Comparison of ENCODE assay signal across 10 mouse cellular contexts in the genomic region with DNA sequence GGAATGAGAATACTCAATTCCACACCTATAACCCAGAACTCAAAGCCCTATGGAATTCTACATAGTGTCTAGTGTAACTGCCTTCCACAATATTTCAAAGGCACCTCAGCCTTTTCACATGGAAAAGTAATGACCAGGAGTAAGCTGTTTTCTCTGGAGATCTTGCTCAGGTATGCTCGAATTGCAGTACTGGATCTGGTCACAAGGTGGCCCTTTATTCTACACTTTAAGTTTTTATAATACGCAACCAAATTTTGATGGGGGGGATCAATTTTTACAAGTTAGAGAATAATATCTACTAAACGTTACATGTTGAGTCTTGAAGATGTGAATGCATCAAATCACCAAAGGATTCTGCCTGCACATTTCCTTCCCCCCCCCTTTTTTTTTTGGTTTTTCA. TPM values are rescaled to one million over a fixed set of nuclear protein-coding genes. Genes with fewer than 3 reads are reported as not detected.
A peak's percentile ranks its signal among the peaks of the same experiment; 100 is the strongest.
DNase-seq lines count a peak whose midpoint lies in the region; ATAC-seq and TF ChIP-seq lines count a peak whose summit lies in the region.
"Had no signal": no experiment of that assay in that cellular context is flagged by ENCODE, and none has a peak within 500 bp of the region (broad histone marks: within the 10 kb centered on the region; RNA-seq: fewer than 3 reads in every experiment).

No protein-coding gene starts in this region.

- H3K4me3 ChIP-seq in liver, adult 2 months (ENCODE audit: insufficient read depth, low read depth, low read length) = no peak overlapping the region
- H3K4me3 ChIP-seq in liver, embryonic 12.5 days = no peak overlapping the region
- H3K4me3 ChIP-seq in forebrain, embryonic 11.5 days (ENCODE audit: low read depth, low read length) = no peak overlapping the region
- H3K4me3 ChIP-seq: heart, embryonic 13.5 days; liver, embryonic 15.5 days had no signal

- no peak overlapping the region for H3K27ac ChIP-seq in liver, adult 2 months (replicated peaks; ENCODE audit: insufficient read depth, low read depth, low read length)
- H3K27ac ChIP-seq in liver, embryonic 12.5 days = no peak overlapping the region
- no peak overlapping the region for H3K27ac ChIP-seq in forebrain, embryonic 11.5 days (ENCODE audit: low read depth, low read length)
- H3K27ac ChIP-seq: heart, embryonic 13.5 days; liver, embryonic 15.5 days had no signal

- H3K9me3 ChIP-seq in liver, embryonic 12.5 days (replicated peaks) = no peaks in the 10 kb centered on the region
- H3K9me3 ChIP-seq in forebrain, embryonic 11.5 days (ENCODE audit: control insufficient read depth, low read length) = no peaks in the 10 kb centered on the region
- H3K9me3 ChIP-seq: heart, embryonic 13.5 days; liver, embryonic 15.5 days had no signal

- H3K27me3 ChIP-seq in liver, adult 2 months (ENCODE audit: control insufficient read depth, insufficient read depth, low read length) = no peaks in the 10 kb centered on the region
- H3K27me3 ChIP-seq in liver, embryonic 12.5 days (replicated peaks) = no peaks in the 10 kb centered on the region
- H3K27me3 ChIP-seq in forebrain, embryonic 11.5 days (ENCODE audit: control insufficient read depth, insufficient read depth, low read length) = no peaks in the 10 kb centered on the region
- H3K27me3 ChIP-seq: heart, embryonic 13.5 days; liver, embryonic 15.5 days had no signal

- H3K4me2 ChIP-seq in liver, embryonic 12.5 days = no peak overlapping the region
- no peak overlapping the region for H3K4me2 ChIP-seq in forebrain, embryonic 11.5 days (ENCODE audit: low read depth, low read length, severe bottlenecking)
- H3K4me2 ChIP-seq: heart, embryonic 13.5 days; liver, embryonic 15.5 days had no signal

- no peak for TF ChIP-seq POLR2A in liver, adult 2 months (IDR thresholded peaks at IDR 0.05; ENCODE audit: extremely low read depth, insufficient read depth, low read length)

- no peaks in the 10 kb centered on the region for H3K4me1 ChIP-seq in liver, adult 2 months (ENCODE audit: control insufficient read depth, insufficient read depth, low read length)
- H3K4me1 ChIP-seq in liver, embryonic 12.5 days = no peaks in the 10 kb centered on the region
- H3K4me1 ChIP-seq in forebrain, embryonic 11.5 days (replicated peaks; ENCODE audit: control insufficient read depth, insufficient read depth, low read length) = no peaks in the 10 kb centered on the region
- H3K4me1 ChIP-seq: heart, embryonic 13.5 days; liver, embryonic 15.5 days had no signal

- 28% methylated on average over 3 of the region's 3 CpGs for WGBS in liver, adult 2 months
- WGBS in liver, embryonic 12.5 days (ENCODE audit: insufficient replicate concordance) = 38% methylated on average over 3 of the region's 3 CpGs
- 53% methylated on average over 3 of the region's 3 CpGs for WGBS in forebrain, embryonic 11.5 days

- H3K79me2 ChIP-seq in liver, adult 2 months (ENCODE audit: control insufficient read depth, insufficient read depth, low read length) = no peaks in the 10 kb centered on the region

- TF ChIP-seq CTCF in liver, adult 2 months (IDR thresholded peaks at IDR 0.05; ENCODE audit: low read depth, low read length) = peak; percentile 21; the same call in 1 of the 2 replicates

- no peak overlapping the region for H3K9ac ChIP-seq in liver, adult 2 months (ENCODE audit: low read depth, low read length)
- no peak overlapping the region for H3K9ac ChIP-seq in liver, embryonic 12.5 days
- no peak overlapping the region for H3K9ac ChIP-seq in forebrain, embryonic 11.5 days (ENCODE audit: low read length)
- H3K9ac ChIP-seq: heart, embryonic 13.5 days; liver, embryonic 15.5 days had no signal

- ATAC-seq in frontal cortex, adult (ENCODE audit: low TSS enrichment) = no peak
- ATAC-seq in liver, embryonic 12.5 days = no peak
- ATAC-seq in forebrain, embryonic 11.5 days (replicated peaks; ENCODE audit: low FRiP score) = no peak

- H3K36me3 ChIP-seq in liver, adult 2 months (ENCODE audit: control insufficient read depth, insufficient read depth, low read length) = no peaks in the 10 kb centered on the region
- no peaks in the 10 kb centered on the region for H3K36me3 ChIP-seq in liver, embryonic 12.5 days
- H3K36me3 ChIP-seq in forebrain, embryonic 11.5 days (ENCODE audit: control insufficient read depth, insufficient read depth, low read length) = no peaks in the 10 kb centered on the region
- H3K36me3 ChIP-seq: heart, embryonic 13.5 days; liver, embryonic 15.5 days had no signal

- peak; percentile 7 to 48 for DNase-seq in frontal cortex, postnatal 36 days (ENCODE audit: low spot score in 2 of 2)
- DNase-seq in liver, adult 2 months (ENCODE audit: extremely low read depth, low read depth, low spot score) = peak; percentile 23
- DNase-seq in MEL-GATA-1-ER (ENCODE audit: extremely low read depth, low read depth) = peak; percentile 19
- DNase-seq in forelimb bud, embryonic 11.5 days (ENCODE audit: low read depth, low spot score) = peak; percentile 7
- peak; percentile 60 for DNase-seq in naive thymus-derived CD4-positive, alpha-beta T cell, adult 2 months (ENCODE audit: low read depth)
- DNase-seq in forebrain, embryonic 11.5 days (ENCODE audit: low spot score) = no peak

RNA-seq across cellular contexts. Expression of a gene that starts 6.8 kb away (rescaled TPM):
- 30.7 and 32.4 TPM in 2 replicates for total RNA-seq in liver, adult 2 months (2014; rRNA removed)
- 3.1 and 3.9 TPM in 2 replicates for polyA plus RNA-seq in liver, adult 2 months (2012; rRNA removed)
- polyA plus RNA-seq in liver, embryonic 12.5 days (2016; fragmentation: Nextera tagmentation; extraction: Ambion mirVana) = 223 and 224 TPM in 2 replicates
- 376 and 408 TPM in 2 replicates for polyA plus RNA-seq in forebrain, embryonic 11.5 days (2014; fragmentation: Nextera tagmentation; extraction: Ambion mirVana)

RNA-seq across cellular contexts. Expression of a gene that starts 22.8 kb away (rescaled TPM):
- total RNA-seq in liver, adult 2 months (2014; rRNA removed) = not detected in 2 replicates
- polyA plus RNA-seq in liver, adult 2 months (2012; rRNA removed) = 0.40 TPM in 1 of 2 replicates, not detected in the other
- 147 and 153 TPM in 2 replicates for polyA plus RNA-seq in liver, embryonic 12.5 days (2016; fragmentation: Nextera tagmentation; extraction: Ambion mirVana)
- 135 and 136 TPM in 2 replicates for polyA plus RNA-seq in forebrain, embryonic 11.5 days (2014; fragmentation: Nextera tagmentation; extraction: Ambion mirVana)

RNA-seq across cellular contexts. Expression of a gene that starts 23.5 kb away (rescaled TPM):
- not detected in 2 replicates for total RNA-seq in liver, adult 2 months (2014; rRNA removed)
- not detected in 2 replicates for polyA plus RNA-seq in liver, adult 2 months (2012; rRNA removed)
- polyA plus RNA-seq in liver, embryonic 12.5 days (2016; fragmentation: Nextera tagmentation; extraction: Ambion mirVana) = 0.98 and 1.4 TPM in 2 replicates
- 1.1 and 1.2 TPM in 2 replicates for polyA plus RNA-seq in forebrain, embryonic 11.5 days (2014; fragmentation: Nextera tagmentation; extraction: Ambion mirVana)

RNA-seq across cellular contexts. Expression of a gene that starts 31.9 kb away (rescaled TPM):
- total RNA-seq in liver, adult 2 months (2014; rRNA removed) = 1.2 and 1.5 TPM in 2 replicates
- 1.4 and 1.9 TPM in 2 replicates for polyA plus RNA-seq in liver, adult 2 months (2012; rRNA removed)
- polyA plus RNA-seq in liver, embryonic 12.5 days (2016; fragmentation: Nextera tagmentation; extraction: Ambion mirVana) = 273 and 279 TPM in 2 replicates
- polyA plus RNA-seq in forebrain, embryonic 11.5 days (2014; fragmentation: Nextera tagmentation; extraction: Ambion mirVana) = 662 and 667 TPM in 2 replicates

RNA-seq across cellular contexts. Expression of a gene that starts 34.4 kb away (rescaled TPM):
- total RNA-seq in liver, adult 2 months (2014; rRNA removed) = 0.18 TPM in 1 of 2 replicates, not detected in the other
- not detected in 2 replicates for polyA plus RNA-seq in liver, adult 2 months (2012; rRNA removed)
- polyA plus RNA-seq in liver, embryonic 12.5 days (2016; fragmentation: Nextera tagmentation; extraction: Ambion mirVana) = 5.2 and 5.8 TPM in 2 replicates
- 1.2 and 1.6 TPM in 2 replicates for polyA plus RNA-seq in forebrain, embryonic 11.5 days (2014; fragmentation: Nextera tagmentation; extraction: Ambion mirVana)

Comparison
In these comparisons a context has a peak if more than half of its experiments do, and no peak if none do; other contexts are left out.
1. RNA of a gene that starts 6.8 kb away (polyA plus RNA-seq): 376 to 408 TPM in forebrain, embryonic 11.5 days and 223 to 224 TPM in liver, embryonic 12.5 days; 3.1 to 3.9 TPM in liver, adult 2 months; every median in the first group is over 10 times any median in the second.
2. RNA of a gene that starts 22.8 kb away (polyA plus RNA-seq): 147 to 153 TPM in liver, embryonic 12.5 days and 135 to 136 TPM in forebrain, embryonic 11.5 days; 0.40 TPM in liver, adult 2 months; every median in the first group is over 10 times any median in the second.